Mouse (Mus musculus) G1E (cell line): Measurements from ENCODE around the gene Stat4. TPM values are rescaled to one million over a fixed set of nuclear protein-coding genes. Genes with fewer than 3 reads are reported as not detected.

Experiments used
- ATAC-seq: 2 replicates; pipeline ENCODE4 v1.8.0; 2016; ENCODE audit warnings: mild to moderate bottlenecking; ENCODE audit not compliant: insufficient number of reproducible peaks, poor library complexity, low FRiP score, severe bottlenecking; ENCODE audit errors: extremely low read depth
- DNase-seq: peaks from one replicate; pipeline ENCODE4 v3.0.0; 2012; ENCODE audit warnings: low spot score
- H3K27me3 ChIP-seq: 2 replicates; pipeline ENCODE4 v1.6.1; 2012; ENCODE audit warnings: mild to moderate bottlenecking, low read length, inconsistent platforms; ENCODE audit not compliant: insufficient read depth
- H3K36me3 ChIP-seq: replicated peaks from 2 replicates; pipeline ENCODE3; 2012; ENCODE audit warnings: mild to moderate bottlenecking, inconsistent platforms
- H3K4me1 ChIP-seq: 2 replicates; pipeline ENCODE4 v1.6.1; 2012; ENCODE audit warnings: low read depth, low read length, inconsistent platforms, mixed read lengths; ENCODE audit not compliant: insufficient read depth
- H3K4me3 ChIP-seq: 2 replicates; pipeline ENCODE4 v1.5.1; 2012; ENCODE audit warnings: low read depth, mild to moderate bottlenecking, inconsistent platforms, low read length, moderate library complexity, mixed read lengths
- H3K9me3 ChIP-seq: replicated peaks from 2 replicates; pipeline ENCODE4 v1.6.1; 2012; ENCODE audit warnings: inconsistent platforms
- CTCF ChIP-seq: IDR thresholded peaks from 2 replicates; pipeline ENCODE4 v1.5.1; 2012; ENCODE audit warnings: low read depth, low read length, inconsistent platforms, mixed read lengths
- GATA1 ChIP-seq: IDR thresholded peaks from 2 replicates; pipeline ENCODE4 v1.6.1; 2012; ENCODE audit warnings: borderline replicate concordance, low read length, inconsistent platforms, mixed read lengths
- GATA2 ChIP-seq: IDR thresholded peaks from 2 replicates; pipeline ENCODE4 v1.6.1; 2012; ENCODE audit warnings: low read depth, low read length, inconsistent platforms, borderline replicate concordance
- POLR2AphosphoS5 ChIP-seq: IDR thresholded peaks from 2 replicates; pipeline ENCODE4 v1.6.1; 2012; ENCODE audit warnings: low read depth, low read length, inconsistent platforms; ENCODE audit not compliant: insufficient replicate concordance
- TAL1 ChIP-seq: conservative IDR thresholded peaks from 2 replicates; pipeline ENCODE4 v1.6.1; 2012; ENCODE audit warnings: low read depth, low read length, inconsistent platforms, mixed read lengths
- polyA plus RNA-seq: library from polyadenylated mRNA; stranded (reverse); fragments of >175 nt; gene quantifications from 2 replicates; pipeline ENCODE4 v1.2.3, GENCODE M21; 2012
- total RNA-seq, 2 experiments: library from RNA; stranded (forward) in 1 of 2; stranded (reverse) in 1 of 2; fragments of 200-1000 nt in 1 of 2; fragments of >200 nt in 1 of 2; fragmentation: Nextera tagmentation in 1 of 2; gene quantifications; 2 replicates each; pipeline ENCODE4 v1.2.3; 2014 to 2017

Stat4 gene
- total and polyA plus RNA-seq, 3 experiments = 0.11 TPM; not detected in 2

GRCm38 (mm10) chr1:52004096-52004495, 17.1 kb downstream of the Stat4 start:
- Histone ChIP-seq H3K36me3 (no peaks in the 10 kb centered on the region), H3K27me3 (peaks cover 3% of the 10 kb centered on the region; the same call in 1 of the 2 replicates), H3K9me3 (no peaks in the 10 kb centered on the region), H3K4me3 (no peak overlapping the region), H3K4me1 (no peaks in the 10 kb centered on the region)
- TF ChIP-seq GATA2 = no peak
- peak; percentile 82 for TF ChIP-seq CTCF
- no peak for DNase-seq
- peak; percentile 49 for ATAC-seq

GRCm38 (mm10) chr1:52008443-52008842, 21.5 kb downstream of the Stat4 start:
- ATAC-seq (no peak), DNase-seq (no peak)

GRCm38 (mm10) chr1:52008947-52009346, 22.0 kb downstream of the Stat4 start:
- no peak overlapping the region for H3K4me3 ChIP-seq
- H3K27me3 ChIP-seq = peaks cover 3% of the 10 kb centered on the region; the same call in 1 of the 2 replicates
- ATAC-seq (no peak), DNase-seq (no peak)
- H3K4me1 ChIP-seq = no peaks in the 10 kb centered on the region
- no peaks in the 10 kb centered on the region for H3K36me3 ChIP-seq
- H3K9me3 ChIP-seq = no peaks in the 10 kb centered on the region
- TF ChIP-seq TAL1 (no peak), CTCF (no peak), GATA1 (no peak), POLR2AphosphoS5 (no peak), GATA2 (no peak)

More at GRCm38 (mm10) chr1:52008443-52008842, 21.5 kb downstream of the Stat4 start:
- Histone ChIP-seq H3K36me3 (no peaks in the 10 kb centered on the region), H3K27me3 (peaks cover 3% of the 10 kb centered on the region; the same call in 1 of the 2 replicates), H3K4me3 (no peak overlapping the region), H3K4me1 (no peaks in the 10 kb centered on the region), H3K9me3 (no peaks in the 10 kb centered on the region)
- TF ChIP-seq CTCF (no peak), TAL1 (no peak), POLR2AphosphoS5 (no peak), GATA1 (no peak), GATA2 (no peak)

GRCm38 (mm10) chr1:52010741-52011140, 23.8 kb downstream of the Stat4 start:
- H3K4me1 ChIP-seq = no peaks in the 10 kb centered on the region
- H3K27me3 ChIP-seq = peaks cover 3% of the 10 kb centered on the region; the same call in 1 of the 2 replicates
- H3K9me3 ChIP-seq = no peaks in the 10 kb centered on the region
- no peaks in the 10 kb centered on the region for H3K36me3 ChIP-seq
- TF ChIP-seq POLR2AphosphoS5 (no peak), GATA2 (no peak), TAL1 (no peak)
- DNase-seq = no peak
- no peak for ATAC-seq
- no peak overlapping the region for H3K4me3 ChIP-seq

GRCm38 (mm10) chr1:52011227-52011626, 24.3 kb downstream of the Stat4 start:
- Histone ChIP-seq H3K4me1 (no peaks in the 10 kb centered on the region), H3K36me3 (no peaks in the 10 kb centered on the region), H3K4me3 (no peak overlapping the region), H3K9me3 (no peaks in the 10 kb centered on the region), H3K27me3 (peaks cover 3% of the 10 kb centered on the region; the same call in 1 of the 2 replicates)
- DNase-seq = no peak
- TF ChIP-seq GATA2 = no peak
- no peak for TF ChIP-seq POLR2AphosphoS5
- no peak for TF ChIP-seq CTCF
- TF ChIP-seq TAL1 = no peak
- TF ChIP-seq GATA1 = no peak
- no peak for ATAC-seq

GRCm38 (mm10) chr1:52012231-52012630, 25.3 kb downstream of the Stat4 start:
- ATAC-seq (no peak), DNase-seq (no peak)
- Histone ChIP-seq H3K36me3 (no peaks in the 10 kb centered on the region), H3K9me3 (no peaks in the 10 kb centered on the region), H3K4me3 (no peak overlapping the region), H3K27me3 (peaks cover 3% of the 10 kb centered on the region; the same call in 1 of the 2 replicates), H3K4me1 (no peaks in the 10 kb centered on the region)
- TF ChIP-seq TAL1 (no peak), GATA2 (no peak), CTCF (no peak), GATA1 (no peak), POLR2AphosphoS5 (no peak)

- Histone ChIP-seq H3K4me1 (no peaks in the 10 kb centered on the region), H3K4me3 (no peak overlapping the region), H3K36me3 (no peaks in the 10 kb centered on the region), H3K27me3 (peaks cover 3% of the 10 kb centered on the region; the same call in 1 of the 2 replicates), H3K9me3 (no peaks in the 10 kb centered on the region)
- DNase-seq (no peak), ATAC-seq (no peak)
- TF ChIP-seq POLR2AphosphoS5 = no peak
- no peak for TF ChIP-seq GATA1
- TF ChIP-seq GATA2 = no peak
- TF ChIP-seq TAL1 = no peak
- no peak for TF ChIP-seq CTCF
These were observed 25.8 kb downstream of the Stat4 start for GRCm38 (mm10) chr1:52012757-52013156.
